Mouse (Mus musculus) small intestine, adult 10 weeks (tissue): ENCODE measurements around the gene Miip. TPM values are rescaled to one million over a fixed set of nuclear protein-coding genes. Genes with fewer than 3 reads are reported as not detected.

Experiments
- polyA plus RNA-seq: library from polyadenylated mRNA; stranded (reverse); fragments of 350-450 nt; fragmentation: Illumina TruSeq; extraction: RNeasy Lipid Tissue Mini Kit (QIAGEN cat#74804); gene quantifications from one replicate; pipeline ENCODE4 v1.2.3, GENCODE M21; 2014; ENCODE audit warnings: low replicate concordance

The Miip gene
- polyA plus RNA-seq: not detected

DNA sequence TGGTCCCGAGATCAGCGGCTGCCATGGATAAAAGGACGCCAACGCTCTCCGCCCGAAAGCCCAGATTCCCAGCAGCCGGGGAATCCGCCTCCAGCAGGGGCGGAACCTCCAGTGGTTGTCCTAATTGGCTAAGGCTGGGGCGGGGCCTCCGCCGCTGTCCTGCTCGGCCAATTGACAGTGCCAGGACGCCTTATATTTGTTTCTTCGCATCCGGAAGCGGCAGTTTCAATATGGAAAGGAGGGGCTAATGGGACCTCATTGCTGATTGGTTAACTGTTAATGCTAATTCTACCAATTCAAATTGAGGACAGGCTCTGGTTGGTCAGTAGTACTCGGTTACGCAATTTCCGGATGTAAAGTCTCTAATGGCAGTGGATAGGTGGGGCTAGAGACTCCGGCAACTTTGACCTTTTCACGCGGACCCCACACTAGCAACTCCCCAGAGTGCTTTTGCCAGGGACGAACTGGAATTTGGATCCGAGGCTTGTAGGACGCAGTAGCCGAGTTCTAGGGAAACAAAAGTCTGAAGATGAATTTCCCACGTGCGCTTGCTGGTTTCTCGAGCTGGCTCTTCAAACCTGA lies at the start of gene Miip, which contains the start of gene Fv1:
Gene Miip, minus strand, starts transcription at position 367 of the 582 bp plus-strand sequence.
Gene Fv1, plus strand, starts transcription at position 530 of the 582 bp plus-strand sequence.

DNA sequence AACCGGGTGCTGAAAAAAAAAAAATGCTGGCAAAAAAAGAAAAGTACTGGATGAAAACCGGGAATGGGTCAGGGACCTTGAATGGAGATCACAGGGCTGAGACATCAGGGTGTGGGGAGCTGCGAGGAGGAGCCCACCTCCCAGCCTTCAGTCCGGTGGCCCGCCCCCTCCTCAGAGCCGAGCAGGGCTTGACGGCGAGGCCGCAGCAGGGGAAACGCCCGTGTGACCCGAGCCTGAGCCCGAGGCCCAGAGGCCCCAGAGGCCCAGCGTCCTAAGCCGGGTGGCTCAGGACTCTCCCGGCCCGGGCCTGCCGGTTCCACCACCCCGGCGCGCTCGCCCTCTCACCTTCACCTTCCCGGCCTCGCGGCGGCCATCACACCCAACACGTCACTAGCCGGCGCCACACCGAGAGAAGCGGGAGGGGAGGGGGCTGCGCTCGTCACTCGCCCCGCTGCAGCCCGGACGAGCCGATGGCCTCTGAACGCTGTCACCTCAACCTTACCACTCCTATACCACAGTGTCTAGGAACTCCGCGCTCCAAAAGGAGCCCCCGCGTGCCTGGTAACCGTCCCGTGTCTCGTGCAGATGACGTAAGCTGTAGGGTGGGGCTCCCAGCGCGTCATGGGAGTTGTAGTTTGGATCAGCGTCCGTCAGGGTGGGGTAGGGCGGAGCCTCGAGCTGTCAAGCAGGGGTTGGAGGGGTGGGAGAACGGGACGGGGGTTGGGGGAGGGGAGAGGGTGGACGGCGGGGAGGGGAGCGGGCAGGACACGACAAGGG lies 35.9 kb upstream of the Miip start, which contains the start of gene Mfn2:
Gene Mfn2, minus strand, starts transcription at position 392 of the 777 bp plus-strand sequence.

DNA sequence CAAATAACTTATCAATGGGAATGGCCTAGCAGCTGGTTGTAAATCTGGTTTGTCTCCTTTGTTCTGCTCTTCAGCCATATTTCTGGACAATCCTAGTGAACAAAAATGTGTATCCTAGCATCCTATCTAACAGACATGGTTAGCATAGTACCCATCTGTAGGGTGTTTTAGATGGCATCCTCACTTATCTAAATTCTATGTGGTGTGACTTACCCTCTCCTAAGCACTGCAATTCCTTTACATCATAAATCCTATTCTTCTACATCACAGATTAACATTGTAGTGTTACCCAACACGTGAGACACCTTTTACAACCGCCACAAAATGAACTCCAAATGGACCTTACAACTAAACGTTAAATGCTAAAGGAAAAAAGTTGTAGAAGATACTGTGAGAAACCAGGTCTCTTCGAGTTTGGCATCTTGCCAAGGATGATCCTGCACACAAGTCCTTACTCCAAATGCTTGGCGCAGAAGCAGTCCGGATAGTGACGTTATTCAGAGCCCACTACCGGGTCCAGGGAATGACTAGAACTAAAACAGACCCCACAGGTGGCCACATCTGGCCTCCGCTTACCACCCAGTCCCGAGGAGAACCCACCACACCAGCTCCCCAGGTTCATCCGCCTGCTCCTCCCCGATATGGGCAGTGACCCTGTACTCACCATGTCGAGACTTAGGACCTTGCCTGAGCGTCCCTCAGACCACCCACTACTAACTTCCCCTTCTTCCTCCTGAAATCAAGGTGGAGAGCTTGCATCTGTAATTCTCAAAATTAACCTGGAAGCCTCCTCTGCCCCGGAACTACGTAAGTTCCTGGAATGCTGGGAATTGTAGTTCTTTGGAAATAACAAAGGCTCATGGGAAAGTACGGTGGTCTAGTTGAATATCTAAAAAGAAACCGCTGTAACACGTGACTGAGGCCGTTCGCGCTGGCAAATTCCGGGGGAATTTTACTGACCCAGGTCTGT lies 20.7 kb downstream of the Miip start, which contains the start of gene Zfp933:
Gene Zfp933, minus strand, starts transcription at position 753 of the 970 bp plus-strand sequence.

Other genes with a start within 250 kb of the Miip start
- 5.9 TPM for gene Zfp979, start 226.3 kb downstream of the Miip start, polyA plus RNA-seq
- gene Zfp534, start 166.3 kb downstream of the Miip start, polyA plus RNA-seq: not detected
- gene Zfp984, start 59.0 kb downstream of the Miip start, polyA plus RNA-seq: 106 TPM
- gene Zfp933, start 20.4 kb downstream of the Miip start, polyA plus RNA-seq: 18.8 TPM
- gene Fv1, start 163 bp upstream of the Miip start, polyA plus RNA-seq: 5.2 TPM
- gene Mfn2, start 35.9 kb upstream of the Miip start, polyA plus RNA-seq: 18.8 TPM
- gene Plod1, start 68.0 kb upstream of the Miip start, polyA plus RNA-seq: 0.52 TPM
- 11.4 TPM for gene 2510039O18Rik, start 72.1 kb upstream of the Miip start, polyA plus RNA-seq
- not detected for gene Nppb, start 117.0 kb upstream of the Miip start, polyA plus RNA-seq
- gene Nppa, start 131.9 kb upstream of the Miip start, polyA plus RNA-seq: not detected
- gene Clcn6, start 170.0 kb upstream of the Miip start, polyA plus RNA-seq: 0.63 TPM
- gene Mthfr, start 170.3 kb upstream of the Miip start, polyA plus RNA-seq: 0.78 TPM
- gene Agtrap, start 219.2 kb upstream of the Miip start, polyA plus RNA-seq: 3.7 TPM